Mouse (Mus musculus) stomach, postnatal 0 days (tissue): ENCODE data around the gene Zfp786.

Experiments
- CTCF ChIP-seq: IDR thresholded peaks from 2 replicates; pipeline ENCODE4 v1.5.1; 2016; ENCODE audit warnings: antibody characterized with exemption, low read depth, mild to moderate bottlenecking, moderate library complexity
- EP300 ChIP-seq: optimal IDR thresholded peaks from 2 replicates; pipeline ENCODE3; 2016; ENCODE audit warnings: antibody characterized with exemption

DNA sequence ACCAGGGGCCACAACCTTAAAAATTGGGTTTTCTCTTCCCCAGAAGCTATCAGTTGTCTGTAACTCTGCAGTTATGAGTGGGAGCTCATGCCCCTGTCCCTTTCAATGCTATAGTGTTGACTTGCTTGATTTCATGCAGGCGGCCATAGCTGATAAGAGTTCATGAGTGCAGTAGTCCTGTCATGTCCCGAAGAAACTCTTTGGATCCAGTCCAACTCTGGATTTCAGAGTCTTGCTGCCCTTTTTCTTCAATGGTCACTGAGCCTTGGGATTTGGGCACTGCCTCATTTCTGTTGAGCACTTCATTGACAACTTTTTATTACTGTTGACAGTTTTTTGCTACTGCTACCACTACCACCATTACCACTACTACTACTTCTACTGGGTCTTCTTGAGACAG lies 7.0 kb upstream of the Zfp786 start:
- TF ChIP-seq CTCF (no peak), EP300 (no peak)
